Mouse (Mus musculus) heart, adult 2 months (tissue): ENCODE data around the gene Hs2st1.

ENCODE experiments used
- CTCF ChIP-seq: fragments of 200-600 bp; IDR thresholded peaks from 2 replicates; pipeline ENCODE4 v1.8.1; 2022; ENCODE audit warnings: antibody characterized with exemption, mild to moderate bottlenecking, moderate library complexity
- POLR2A ChIP-seq: fragments of 200-500 bp; IDR thresholded peaks from 2 replicates; pipeline ENCODE4 v1.6.1; 2011; ENCODE audit warnings: mild to moderate bottlenecking, low read depth, low read length, control low read depth; ENCODE audit not compliant: insufficient read depth

DNA sequence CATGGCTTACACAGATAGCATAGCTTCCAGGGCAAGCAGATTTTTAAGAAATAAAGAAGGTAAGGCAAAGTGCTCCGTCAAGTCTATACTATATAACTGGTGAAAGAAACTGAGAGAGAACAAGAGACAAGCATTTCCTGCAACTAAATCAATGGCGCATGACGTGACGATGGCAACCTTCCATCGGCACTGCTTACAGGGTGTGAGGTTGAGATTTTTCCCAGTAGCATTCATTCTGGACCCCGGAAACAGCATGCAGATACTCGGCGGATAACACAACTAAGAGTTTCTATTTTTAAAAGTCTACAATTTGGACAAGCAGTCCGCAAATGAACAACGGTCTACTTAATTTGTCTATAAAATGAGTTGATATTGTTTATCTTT, 55.9 kb downstream of the Hs2st1 start:
- TF ChIP-seq POLR2A (no peak), CTCF (no peak)
